Mouse (Mus musculus) hindbrain, embryonic 16.5 days (tissue): ENCODE results near the gene Swap70. TPM values are rescaled to one million over a fixed set of nuclear protein-coding genes. Genes with fewer than 3 reads are reported as not detected.

Experiments used
- ATAC-seq: fragments of 200-750 bp; cut with Nextera tagmentation; 2 replicates; pipeline ENCODE4 v1.8.0; 2017; ENCODE audit warnings: moderate TSS enrichment, moderate library complexity
- H3K27ac ChIP-seq: fragments of 300-500 bp; sonication (generic); 2 replicates; pipeline ENCODE4 v1.5.1; 2014; ENCODE audit warnings: low read depth, mild to moderate bottlenecking, control low read depth, low read length, moderate library complexity
- H3K27me3 ChIP-seq: fragments of 300-500 bp; sonication (generic); replicated peaks from 2 replicates; pipeline ENCODE4 v1.6.1; 2014; ENCODE audit warnings: low read length; ENCODE audit not compliant: control insufficient read depth, insufficient read depth
- H3K36me3 ChIP-seq: fragments of 300-500 bp; sonication (generic); 2 replicates; pipeline ENCODE4 v1.6.1; 2014; ENCODE audit warnings: mild to moderate bottlenecking, low read length, moderate library complexity, mixed read lengths; ENCODE audit not compliant: control insufficient read depth, insufficient read depth
- H3K4me1 ChIP-seq: fragments of 300-500 bp; sonication (generic); 2 replicates; pipeline ENCODE4 v1.6.1; 2014; ENCODE audit warnings: low read depth, low read length; ENCODE audit not compliant: control insufficient read depth, insufficient read depth
- H3K4me2 ChIP-seq: fragments of 300-500 bp; sonication (generic); 2 replicates; pipeline ENCODE4 v1.6.1; 2014; ENCODE audit warnings: mild to moderate bottlenecking, low read length, control low read depth, moderate library complexity
- H3K4me3 ChIP-seq: fragments of 300-500 bp; sonication (generic); 2 replicates; pipeline ENCODE4 v1.5.1; 2014; ENCODE audit warnings: mild to moderate bottlenecking, low read length, control low read depth, moderate library complexity
- H3K9ac ChIP-seq: fragments of 300-500 bp; sonication (generic); 2 replicates; pipeline ENCODE4 v1.6.1; 2014; ENCODE audit warnings: low read depth, mild to moderate bottlenecking, control low read depth, low read length, moderate library complexity
- H3K9me3 ChIP-seq: fragments of 300-500 bp; sonication (generic); 2 replicates; pipeline ENCODE4 v1.6.1; 2014; ENCODE audit warnings: mild to moderate bottlenecking, low read length, moderate library complexity; ENCODE audit not compliant: control insufficient read depth
- WGBS: fragments of 180-500 bp; shearing (Covaris S2); extraction: QIAGEN DNeasy Blood & Tissue Kit; methylation state at CpG from one replicate; pipeline ENCODE4 v1.1.7; 2014; 5-methylcytosine and 5-hydroxymethylcytosine counted together
- polyA plus RNA-seq: library from polyadenylated mRNA; unstranded; fragments of >200 nt; fragmentation: Nextera tagmentation; extraction: Ambion mirVana; gene quantifications from 2 replicates; pipeline ENCODE4 v1.2.1, GENCODE M21; 2015

Gene Swap70
- polyA plus RNA-seq, 1 experiment from 2014 or later = 10.6 TPM

DNA sequence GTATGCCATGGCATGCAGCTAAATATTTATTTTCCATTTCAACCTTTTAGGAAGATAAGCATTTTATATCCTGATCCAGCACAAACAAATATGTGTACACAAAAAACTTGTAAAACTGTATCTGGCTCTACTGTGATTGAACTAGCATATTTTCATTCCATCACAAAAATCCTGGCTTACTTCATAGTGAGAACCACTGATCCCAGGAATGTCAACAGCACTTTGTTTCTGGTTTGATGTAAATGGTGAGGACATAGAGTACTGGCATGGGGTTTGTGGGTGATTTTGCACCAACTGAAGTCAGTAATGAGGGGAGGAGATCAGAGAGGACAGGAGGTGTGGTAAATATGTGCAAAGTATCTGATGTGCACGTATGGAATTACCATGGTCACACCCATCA is 41.1 kb downstream of the Swap70 start:
- Histone ChIP-seq H3K4me2 (no peak overlapping the region), H3K4me3 (no peak overlapping the region), H3K36me3 (no peaks in the 10 kb centered on the region), H3K4me1 (no peaks in the 10 kb centered on the region), H3K27ac (no peak overlapping the region), H3K9ac (no peak overlapping the region), H3K9me3 (no peaks in the 10 kb centered on the region), H3K27me3 (no peaks in the 10 kb centered on the region)
- no peak for ATAC-seq
- 74% methylated on average over 1 of the region's 1 CpGs for WGBS

DNA sequence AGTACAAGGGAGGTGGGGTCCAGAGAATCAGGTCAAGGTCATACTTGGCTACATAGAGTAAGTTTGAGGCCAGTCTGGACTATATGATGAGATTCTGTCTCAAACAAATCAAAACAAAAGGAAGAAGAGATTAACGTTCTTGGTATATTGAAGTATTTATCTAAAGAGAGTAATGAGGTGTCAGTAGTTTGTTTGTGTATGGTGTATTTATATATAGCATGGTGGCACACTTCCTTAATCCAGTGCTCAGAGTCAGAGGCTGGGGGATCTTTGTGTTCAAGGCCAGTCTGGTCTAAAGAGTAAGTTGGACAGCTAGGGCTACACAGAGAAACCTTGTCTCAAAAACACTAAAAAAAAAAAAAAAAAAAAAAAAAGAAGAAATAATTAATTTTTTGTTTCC is 42.0 kb downstream of the Swap70 start:
- H3K4me2 ChIP-seq = no peak overlapping the region
- H3K9me3 ChIP-seq = no peaks in the 10 kb centered on the region
- WGBS = 86% methylated on average over 1 of the region's 1 CpGs
- no peaks in the 10 kb centered on the region for H3K27me3 ChIP-seq
- no peak overlapping the region for H3K9ac ChIP-seq
- H3K36me3 ChIP-seq = no peaks in the 10 kb centered on the region
- no peak overlapping the region for H3K4me3 ChIP-seq
- no peaks in the 10 kb centered on the region for H3K4me1 ChIP-seq
- H3K27ac ChIP-seq = no peak overlapping the region
- no peak for ATAC-seq

DNA sequence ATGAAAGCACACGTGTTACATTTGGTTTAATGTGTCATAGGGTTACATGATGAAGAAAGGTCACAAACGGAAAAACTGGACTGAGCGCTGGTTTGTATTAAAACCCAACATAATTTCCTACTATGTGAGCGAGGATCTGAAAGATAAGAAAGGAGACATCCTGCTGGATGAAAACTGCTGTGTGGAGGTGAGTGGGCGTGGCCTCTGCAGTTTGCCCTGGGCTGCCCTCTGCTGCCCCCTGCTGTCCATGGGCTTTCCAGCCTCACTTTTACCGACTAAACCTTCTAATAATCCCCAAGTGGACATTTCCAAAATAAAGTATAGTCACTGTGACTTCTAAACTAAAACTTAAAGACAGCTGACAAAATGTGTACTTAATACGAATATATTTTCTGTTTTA is 44.3 kb downstream of the Swap70 start:
- no peak overlapping the region for H3K27ac ChIP-seq
- WGBS = 36% methylated on average over 7 of the region's 7 CpGs
- H3K4me1 ChIP-seq = no peaks in the 10 kb centered on the region
- H3K36me3 ChIP-seq = no peaks in the 10 kb centered on the region
- H3K9ac ChIP-seq = no peak overlapping the region
- no peaks in the 10 kb centered on the region for H3K9me3 ChIP-seq
- no peak overlapping the region for H3K4me3 ChIP-seq
- ATAC-seq = no peak
- no peaks in the 10 kb centered on the region for H3K27me3 ChIP-seq
- H3K4me2 ChIP-seq = no peak overlapping the region

DNA sequence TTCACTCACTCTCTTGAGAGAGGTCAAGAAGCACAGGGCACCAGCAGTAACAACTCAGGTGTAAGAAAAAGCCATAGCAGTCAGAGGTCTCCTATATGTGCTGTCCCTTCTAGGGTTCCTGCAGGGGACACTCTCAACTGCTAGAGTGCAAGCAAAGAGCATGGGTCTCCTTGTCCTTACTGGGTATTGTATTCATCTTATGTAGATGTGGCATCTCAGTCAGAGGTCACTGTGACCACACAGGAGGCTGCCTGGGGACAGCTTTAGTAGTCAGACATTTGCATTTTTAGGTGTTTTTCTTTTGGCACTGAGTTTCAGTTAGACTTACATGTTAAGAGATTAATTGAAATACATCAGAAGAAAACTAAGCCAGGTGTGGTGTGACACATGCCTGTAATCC is 45.5 kb downstream of the Swap70 start:
- Histone ChIP-seq H3K4me1 (no peaks in the 10 kb centered on the region), H3K27me3 (no peaks in the 10 kb centered on the region), H3K9ac (no peak overlapping the region), H3K4me2 (no peak overlapping the region), H3K4me3 (no peak overlapping the region), H3K36me3 (no peaks in the 10 kb centered on the region), H3K27ac (no peak overlapping the region), H3K9me3 (no peaks in the 10 kb centered on the region)
- no peak for ATAC-seq

DNA sequence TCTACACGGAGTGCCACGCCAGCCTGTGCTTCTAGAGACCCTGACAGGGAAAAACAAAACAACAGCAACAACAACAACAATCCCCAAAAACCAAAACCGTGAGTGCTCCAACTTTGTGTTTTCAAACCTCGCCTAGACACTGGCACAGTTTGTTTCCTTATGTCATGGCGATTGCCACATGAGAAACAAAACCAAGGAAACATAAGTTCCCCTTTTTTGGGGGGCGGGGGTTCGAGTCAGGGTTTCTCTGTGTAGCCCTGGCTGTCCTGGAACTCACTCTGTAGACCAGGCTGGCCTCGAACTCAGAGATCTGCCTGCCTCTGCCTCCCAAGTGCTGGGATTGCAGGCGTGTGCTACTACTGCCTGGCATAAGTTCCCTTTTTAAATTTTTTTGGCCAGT is 46.5 kb downstream of the Swap70 start:
- Histone ChIP-seq H3K4me3 (no peak overlapping the region), H3K27me3 (no peaks in the 10 kb centered on the region), H3K4me1 (no peaks in the 10 kb centered on the region), H3K9me3 (no peaks in the 10 kb centered on the region), H3K27ac (no peak overlapping the region), H3K9ac (no peak overlapping the region), H3K36me3 (no peaks in the 10 kb centered on the region), H3K4me2 (no peak overlapping the region)
- no peak for ATAC-seq
- WGBS = 95% methylated on average over 9 of the region's 9 CpGs

DNA sequence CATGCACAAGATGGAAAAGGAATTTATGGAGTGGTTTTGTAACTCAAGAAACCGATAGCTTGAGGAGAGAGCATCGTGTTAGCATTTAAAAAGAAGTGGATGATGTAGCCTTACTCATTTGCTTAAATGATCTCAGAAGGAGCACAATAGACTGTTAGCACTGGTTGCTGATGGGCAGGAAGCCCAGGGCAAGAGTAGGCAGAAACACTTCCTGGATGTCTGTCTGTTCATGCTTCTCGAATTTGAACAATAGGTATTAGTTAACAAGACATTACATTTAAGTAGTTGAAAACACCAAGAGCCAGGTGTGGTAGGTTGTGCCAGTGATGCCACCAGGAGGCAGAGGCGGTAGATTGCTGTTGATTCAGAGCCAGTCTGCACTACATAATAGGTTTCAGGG is 47.0 kb downstream of the Swap70 start:
- Histone ChIP-seq H3K36me3 (no peaks in the 10 kb centered on the region), H3K4me2 (no peak overlapping the region), H3K27me3 (no peaks in the 10 kb centered on the region), H3K9me3 (no peaks in the 10 kb centered on the region), H3K4me3 (no peak overlapping the region), H3K4me1 (no peaks in the 10 kb centered on the region), H3K27ac (no peak overlapping the region), H3K9ac (no peak overlapping the region)
- 72% methylated on average over 4 of the region's 4 CpGs for WGBS
- ATAC-seq = no peak

DNA sequence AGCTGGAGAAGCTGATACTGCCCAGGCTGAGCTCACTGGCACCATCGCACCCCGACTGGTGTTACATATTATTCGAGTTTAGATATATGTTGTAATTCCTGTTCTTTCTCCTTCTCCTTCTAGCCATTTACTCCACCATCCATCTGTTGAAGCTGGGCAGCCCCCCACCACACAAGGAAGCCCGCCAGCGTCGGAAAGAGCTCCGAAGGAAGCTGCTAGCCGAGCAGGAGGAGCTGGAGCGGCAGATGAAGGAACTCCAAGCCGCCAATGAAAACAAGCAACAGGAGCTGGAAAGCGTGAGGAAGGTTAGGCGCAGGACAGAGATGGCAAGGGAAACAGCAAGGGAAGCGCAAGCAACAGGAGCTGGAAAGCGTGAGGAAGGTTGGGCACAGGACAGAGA is 48.3 kb downstream of the Swap70 start:
- H3K4me3 ChIP-seq = no peak overlapping the region
- H3K27me3 ChIP-seq = no peaks in the 10 kb centered on the region
- H3K9me3 ChIP-seq = no peaks in the 10 kb centered on the region
- 90% methylated on average over 14 of the region's 14 CpGs for WGBS
- no peak overlapping the region for H3K4me2 ChIP-seq
- H3K9ac ChIP-seq = no peak overlapping the region
- no peaks in the 10 kb centered on the region for H3K4me1 ChIP-seq
- no peaks in the 10 kb centered on the region for H3K36me3 ChIP-seq
- no peak overlapping the region for H3K27ac ChIP-seq
- no peak for ATAC-seq

DNA sequence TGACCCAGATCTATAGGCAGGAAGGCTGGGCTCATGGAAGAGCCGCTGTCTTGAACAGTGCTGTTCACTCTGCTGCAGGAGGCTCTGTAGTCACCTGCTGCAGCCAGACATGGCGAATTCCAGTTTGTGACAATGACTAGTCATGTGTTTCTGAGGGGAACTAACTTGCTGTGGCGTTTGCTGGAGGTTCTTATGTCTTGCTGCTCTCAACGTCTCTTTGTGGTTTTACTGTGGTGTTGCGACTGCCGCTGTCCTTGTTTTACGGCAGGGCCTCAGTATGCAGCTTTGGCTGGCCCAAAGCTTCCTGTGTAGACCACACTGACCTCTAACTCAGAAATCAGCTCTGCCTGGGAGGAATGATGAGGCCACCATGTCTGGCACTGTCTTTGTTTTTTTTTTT is 48.9 kb downstream of the Swap70 start:
- Histone ChIP-seq H3K27ac (no peak overlapping the region), H3K4me3 (no peak overlapping the region), H3K36me3 (no peaks in the 10 kb centered on the region), H3K4me1 (no peaks in the 10 kb centered on the region), H3K9me3 (no peaks in the 10 kb centered on the region), H3K4me2 (no peak overlapping the region), H3K9ac (no peak overlapping the region), H3K27me3 (no peaks in the 10 kb centered on the region)
- WGBS = 96% methylated on average over 7 of the region's 7 CpGs
- no peak for ATAC-seq

DNA sequence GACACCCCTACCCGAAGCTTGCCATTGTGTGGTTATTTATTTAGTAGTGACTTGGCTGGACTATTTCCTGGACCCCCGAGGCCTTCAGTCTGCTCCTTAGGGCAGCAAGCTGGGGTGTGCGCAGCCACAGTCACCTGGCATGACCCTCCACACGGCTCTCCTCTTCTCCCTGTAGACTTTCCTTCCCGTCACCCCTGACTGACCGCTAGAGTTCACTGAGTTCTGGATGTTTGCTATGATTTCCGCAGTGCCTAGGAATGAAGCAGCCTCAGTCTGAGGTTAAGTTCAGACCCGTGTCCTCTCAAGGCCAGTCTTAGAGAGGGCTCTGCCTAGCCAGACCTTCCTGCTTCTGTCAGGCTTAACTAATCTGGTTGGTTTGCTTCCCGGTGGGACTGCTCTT is 50.3 kb downstream of the Swap70 start:
- 72% methylated on average over 9 of the region's 9 CpGs for WGBS
- H3K4me1 ChIP-seq = no peaks in the 10 kb centered on the region
- no peak overlapping the region for H3K4me3 ChIP-seq
- H3K27ac ChIP-seq = no peak overlapping the region
- no peak overlapping the region for H3K4me2 ChIP-seq
- ATAC-seq = no peak
- H3K27me3 ChIP-seq = no peaks in the 10 kb centered on the region
- H3K9ac ChIP-seq = no peak overlapping the region
- no peaks in the 10 kb centered on the region for H3K9me3 ChIP-seq
- H3K36me3 ChIP-seq = no peaks in the 10 kb centered on the region

DNA sequence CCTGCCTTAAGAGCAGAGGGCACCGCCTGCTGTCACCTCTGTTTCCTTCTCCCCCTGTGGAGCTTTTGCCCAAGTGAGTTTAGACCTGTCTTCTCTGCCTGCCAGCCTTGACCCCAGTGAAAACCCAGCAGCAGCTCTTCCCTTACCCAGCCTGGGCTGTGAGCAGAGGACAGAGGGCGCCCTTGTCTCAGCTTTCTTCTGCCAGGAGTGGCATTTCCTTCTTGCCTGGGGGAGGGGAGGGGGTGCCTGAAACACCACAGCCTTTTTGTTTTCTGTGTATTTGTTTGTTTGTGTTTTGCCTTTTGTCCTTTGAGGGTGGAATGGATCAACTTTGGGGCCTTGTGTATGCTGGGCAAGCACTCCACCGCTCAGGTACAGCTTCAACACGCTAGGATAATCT is 50.9 kb downstream of the Swap70 start:
- 87% methylated on average over 4 of the region's 4 CpGs for WGBS
- no peak for ATAC-seq
- no peaks in the 10 kb centered on the region for H3K9me3 ChIP-seq
- H3K27me3 ChIP-seq = no peaks in the 10 kb centered on the region
- no peaks in the 10 kb centered on the region for H3K36me3 ChIP-seq
- H3K9ac ChIP-seq = no peak overlapping the region
- no peak overlapping the region for H3K4me2 ChIP-seq
- no peaks in the 10 kb centered on the region for H3K4me1 ChIP-seq
- H3K4me3 ChIP-seq = no peak overlapping the region
- H3K27ac ChIP-seq = no peak overlapping the region
